Mouse (Mus musculus) limb, embryonic 14.5 days (tissue): ENCODE measurements around the gene Abhd16b. TPM values are rescaled to one million over a fixed set of nuclear protein-coding genes. Genes with fewer than 3 reads are reported as not detected.

ENCODE experiments used
- ATAC-seq: fragments of 200-750 bp; cut with Nextera tagmentation; 2 replicates; pipeline ENCODE4 v1.8.0; 2017; ENCODE audit warnings: low read depth, moderate number of reproducible peaks, moderate TSS enrichment; ENCODE audit not compliant: low FRiP score
- DNase-seq: peaks from one replicate; pipeline ENCODE4 v3.0.0-alpha.2; 2015; ENCODE audit warnings: low spot score
- H3K27ac ChIP-seq: fragments of 300-500 bp; sonication (generic); replicated peaks from 2 replicates; pipeline ENCODE4 v1.5.1; 2014; ENCODE audit warnings: low read depth, mild to moderate bottlenecking, low read length, moderate library complexity, mixed read lengths
- H3K27me3 ChIP-seq: fragments of 300-500 bp; sonication (generic); 2 replicates; pipeline ENCODE4 v1.6.1; 2014; ENCODE audit warnings: low read length, mixed read lengths; ENCODE audit not compliant: control insufficient read depth, insufficient read depth
- H3K36me3 ChIP-seq: fragments of 300-500 bp; sonication (generic); 2 replicates; pipeline ENCODE4 v1.6.1; 2014; ENCODE audit warnings: mild to moderate bottlenecking, low read length, moderate library complexity, mixed read lengths; ENCODE audit not compliant: control insufficient read depth, insufficient read depth
- H3K4me1 ChIP-seq: fragments of 300-500 bp; sonication (generic); 2 replicates; pipeline ENCODE4 v1.6.1; 2014; ENCODE audit warnings: antibody characterized with exemption, low read length, mixed read lengths; ENCODE audit not compliant: control insufficient read depth, insufficient read depth
- H3K4me2 ChIP-seq: fragments of 300-500 bp; sonication (generic); replicated peaks from 2 replicates; pipeline ENCODE4 v1.6.1; 2014; ENCODE audit warnings: low read depth, mild to moderate bottlenecking, low read length, moderate library complexity; ENCODE audit not compliant: severe bottlenecking
- H3K4me3 ChIP-seq: fragments of 300-500 bp; sonication (generic); replicated peaks from 2 replicates; pipeline ENCODE4 v1.5.1; 2014; ENCODE audit warnings: low read length
- H3K9ac ChIP-seq: fragments of 300-500 bp; sonication (generic); 2 replicates; pipeline ENCODE4 v1.6.1; 2014; ENCODE audit warnings: mild to moderate bottlenecking, low read depth, low read length, moderate library complexity; ENCODE audit not compliant: severe bottlenecking
- H3K9me3 ChIP-seq: fragments of 300-500 bp; sonication (generic); 2 replicates; pipeline ENCODE4 v1.6.1; 2016; ENCODE audit warnings: low read length; ENCODE audit not compliant: control insufficient read depth
- POLR2A ChIP-seq: fragments of 200-500 bp; IDR thresholded peaks from 2 replicates; pipeline ENCODE4 v1.8.0; 2012; ENCODE audit warnings: inconsistent platforms, mild to moderate bottlenecking, moderate library complexity, borderline replicate concordance; ENCODE audit not compliant: insufficient read depth, insufficient read length; ENCODE audit errors: extremely low read depth
- WGBS: fragments of 180-500 bp; shearing (Covaris S2); extraction: QIAGEN DNeasy Blood & Tissue Kit; methylation state at CpG from one replicate; pipeline ENCODE4 v1.1.7; 2014; 5-methylcytosine and 5-hydroxymethylcytosine counted together
- polyA plus RNA-seq, 2 experiments: library from polyadenylated mRNA; depleted of rRNA in 1 of 2; stranded (reverse) in 1 of 2; unstranded in 1 of 2; fragments of >200 nt; fragmentation: Nextera tagmentation in 1 of 2; extraction: Ambion mirVana in 1 of 2; gene quantifications; 2 replicates each; pipeline versions ENCODE4 v1.2.1 to v1.2.3; 2012 to 2014

Abhd16b gene
- polyA plus RNA-seq (2012; rRNA removed) (not detected in 2 replicates), polyA plus RNA-seq (2014; fragmentation: Nextera tagmentation; extraction: Ambion mirVana) (not detected in 2 replicates)

GRCm38 (mm10) chr2:181493156-181493927, at the start of gene Abhd16b:
TSS of gene Abhd16b (plus strand) at chr2:181493206.
- DNase-seq (no peak), ATAC-seq (no peak)
- Histone ChIP-seq H3K36me3 (no peaks in the 10 kb centered on the region), H3K27me3 (no peaks in the 10 kb centered on the region), H3K27ac (no peak within 1 kb of the TSS), H3K9ac (no peak within 1 kb of the TSS), H3K4me1 (peaks cover 8% of the 10 kb centered on the region; the same call in 1 of the 2 replicates), H3K4me3 (no peak within 1 kb of the TSS), H3K4me2 (no peak within 1 kb of the TSS), H3K9me3 (no peaks in the 10 kb centered on the region)
- no peak for TF ChIP-seq POLR2A
- WGBS = 82% methylated on average over 31 of the region's 31 CpGs

GRCm38 (mm10) chr2:181452181-181452580, 40.8 kb upstream of the Abhd16b start:
- TF ChIP-seq POLR2A = no peak
- Histone ChIP-seq H3K27ac (no peak overlapping the region), H3K4me1 (no peaks in the 10 kb centered on the region), H3K4me2 (no peak overlapping the region), H3K4me3 (no peak overlapping the region), H3K36me3 (no peaks in the 10 kb centered on the region), H3K27me3 (peaks cover 7% of the 10 kb centered on the region), H3K9ac (no peak overlapping the region), H3K9me3 (no peaks in the 10 kb centered on the region)
- DNase-seq = no peak
- ATAC-seq = no peak
- 75% methylated on average over 4 of the region's 4 CpGs for WGBS

- no peaks in the 10 kb centered on the region for H3K9me3 ChIP-seq
- ATAC-seq = no peak
Measured at GRCm38 (mm10) chr2:181453274-181453673, 39.7 kb upstream of the Abhd16b start.

GRCm38 (mm10) chr2:181455899-181456298, 37.1 kb upstream of the Abhd16b start:
- peaks cover 9% of the 10 kb centered on the region; the same call in 1 of the 2 replicates for H3K4me1 ChIP-seq
- H3K9ac ChIP-seq = no peak overlapping the region
- no peaks in the 10 kb centered on the region for H3K9me3 ChIP-seq
- TF ChIP-seq POLR2A = no peak
- 75% methylated on average over 2 of the region's 2 CpGs for WGBS
- no peak overlapping the region for H3K4me3 ChIP-seq
- ATAC-seq (no peak), DNase-seq (peak; percentile 33)
- peaks cover 40% of the 10 kb centered on the region for H3K27me3 ChIP-seq
- H3K4me2 ChIP-seq = no peak overlapping the region
- H3K36me3 ChIP-seq = no peaks in the 10 kb centered on the region
- H3K27ac ChIP-seq = no peak overlapping the region

More at GRCm38 (mm10) chr2:181453274-181453673, 39.7 kb upstream of the Abhd16b start:
- 27% methylated on average over 1 of the region's 1 CpGs for WGBS
- TF ChIP-seq POLR2A = no peak
- no peaks in the 10 kb centered on the region; the same call in 1 of the 2 replicates for H3K4me1 ChIP-seq
- H3K36me3 ChIP-seq = no peaks in the 10 kb centered on the region
- no peak overlapping the region for H3K27ac ChIP-seq
- H3K4me3 ChIP-seq = no peak overlapping the region
- H3K4me2 ChIP-seq = no peak overlapping the region
- H3K27me3 ChIP-seq = peaks cover 18% of the 10 kb centered on the region
- DNase-seq = no peak
- no peak overlapping the region for H3K9ac ChIP-seq

GRCm38 (mm10) chr2:181457831-181458230, 35.2 kb upstream of the Abhd16b start:
- no peak for DNase-seq
- no peak overlapping the region for H3K27ac ChIP-seq
- 4% methylated on average over 15 of the region's 15 CpGs for WGBS
- no peaks in the 10 kb centered on the region for H3K36me3 ChIP-seq
- peaks cover 9% of the 10 kb centered on the region; the same call in 1 of the 2 replicates for H3K4me1 ChIP-seq
- peak overlapping the region; percentile 83 for H3K4me3 ChIP-seq
- H3K9me3 ChIP-seq = no peaks in the 10 kb centered on the region
- peak overlapping the region; percentile 100 for H3K4me2 ChIP-seq
- TF ChIP-seq POLR2A = no peak
- H3K9ac ChIP-seq = no peak overlapping the region
- peaks cover 50% of the 10 kb centered on the region for H3K27me3 ChIP-seq
- ATAC-seq = no peak
